8 mouse cellular contexts compared by ENCODE assay signal in genomic region chrX:103937333-103937732, GRCm38 (mm10). TPM values are rescaled to one million over a fixed set of nuclear protein-coding genes. Genes with fewer than 3 reads are reported as not detected.
DNase-seq lines count a peak whose midpoint lies in the region; ATAC-seq and TF ChIP-seq lines count a peak whose summit lies in the region.

No protein-coding gene starts in this region.

- ATAC-seq in lung, embryonic 14.5 days (ENCODE audit: insufficient read depth) = no peak
- ATAC-seq in midbrain, embryonic 11.5 days (ENCODE audit: low FRiP score) = no peak

- 13% methylated on average over 3 of the region's 3 CpGs for WGBS in lung, embryonic 14.5 days
- 23% methylated on average over 3 of the region's 3 CpGs for WGBS in lung, adult 2 months
- WGBS in midbrain, embryonic 11.5 days = 21% methylated on average over 3 of the region's 3 CpGs

- no peak overlapping the region for H3K4me2 ChIP-seq in lung, embryonic 14.5 days
- H3K4me2 ChIP-seq in midbrain, embryonic 11.5 days = no peak overlapping the region

- no peaks in the 10 kb centered on the region for H3K4me1 ChIP-seq in lung, embryonic 14.5 days (ENCODE audit: insufficient read depth)
- no peaks in the 10 kb centered on the region for H3K4me1 ChIP-seq in lung, adult 2 months (ENCODE audit: control insufficient read depth, insufficient read depth, low read length)
- H3K4me1 ChIP-seq in midbrain, embryonic 11.5 days (ENCODE audit: control insufficient read depth, insufficient read depth, low read length) = no peaks in the 10 kb centered on the region

- no peak overlapping the region for H3K4me3 ChIP-seq in gastrocnemius, adult 2 months
- H3K4me3 ChIP-seq in lung, embryonic 14.5 days (ENCODE audit: low read depth, low read length) = no peak overlapping the region
- H3K4me3 ChIP-seq in lung, adult 2 months (replicated peaks; ENCODE audit: extremely low read depth, low read depth, low read length) = no peak overlapping the region
- H3K4me3 ChIP-seq in midbrain, embryonic 11.5 days (ENCODE audit: low read depth, low read length) = no peak overlapping the region

- no peak overlapping the region for H3K27ac ChIP-seq in gastrocnemius, adult 2 months
- H3K27ac ChIP-seq in lung, embryonic 14.5 days (ENCODE audit: low read depth) = no peak overlapping the region
- no peak overlapping the region for H3K27ac ChIP-seq in midbrain, embryonic 11.5 days (ENCODE audit: low read depth, low read length)

- no peak for TF ChIP-seq POLR2A in lung, adult 2 months (IDR thresholded peaks at IDR 0.05; ENCODE audit: borderline replicate concordance, extremely low read depth, low read depth, low read length)

- H3K27me3 ChIP-seq in lung, embryonic 14.5 days (ENCODE audit: insufficient read depth, low read length) = no peaks in the 10 kb centered on the region
- peaks cover 20% of the 10 kb centered on the region for H3K27me3 ChIP-seq in midbrain, embryonic 11.5 days (ENCODE audit: control insufficient read depth, insufficient read depth, low read length)

- no peak for DNase-seq in gastrocnemius, adult 2 months
- no peak for DNase-seq in gastrocnemius, adult 8-10 months (ENCODE audit: low spot score in 2 of 2)
- peak; percentile 60 for DNase-seq in lung, embryonic 14.5 days
- no peak for DNase-seq in lung, adult 2 months
- peak; percentile 6 for DNase-seq in Muller cell, postnatal 12 days (ENCODE audit: inconsistent ontology term)
- DNase-seq in left cerebral cortex, postnatal 4 days = peak; percentile 1
- no peak for DNase-seq in testis, postnatal 10 days (ENCODE audit: low spot score)
- no peak for DNase-seq in midbrain, embryonic 11.5 days (ENCODE audit: low spot score, missing footprints)

- H3K9me3 ChIP-seq in lung, embryonic 14.5 days (ENCODE audit: low read depth, low read length) = no peaks in the 10 kb centered on the region
- no peaks in the 10 kb centered on the region for H3K9me3 ChIP-seq in midbrain, embryonic 11.5 days (ENCODE audit: control insufficient read depth, low read length)

- peak; percentile 64 for TF ChIP-seq CTCF in gastrocnemius, adult 2 months (IDR thresholded peaks at IDR 0.05)
- peak; percentile 46 for TF ChIP-seq CTCF in lung, embryonic 14.5 days (IDR thresholded peaks at IDR 0.05; ENCODE audit: low read depth)
- no peak for TF ChIP-seq CTCF in lung, adult 2 months (IDR thresholded peaks at IDR 0.05; ENCODE audit: insufficient read depth, low read length)

- no peaks in the 10 kb centered on the region for H3K36me3 ChIP-seq in lung, embryonic 14.5 days (ENCODE audit: insufficient read depth)
- H3K36me3 ChIP-seq in midbrain, embryonic 11.5 days (ENCODE audit: control insufficient read depth, insufficient read depth, low read length) = no peaks in the 10 kb centered on the region

- intact Hi-C loops in gastrocnemius, adult 2 months (cut with DNase I) = loop anchor here (10.0 kb wide), 2 partner anchors 313 to 453 kb away; no protein-coding TSS in a partner anchor
- intact Hi-C loops in left cerebral cortex, postnatal 4 days (cut with DNase I) = loop anchor here (10.0 kb wide), 1 partner anchor 243 kb away; no protein-coding TSS in a partner anchor

- H3K9ac ChIP-seq in lung, embryonic 14.5 days = no peak overlapping the region
- no peak overlapping the region for H3K9ac ChIP-seq in midbrain, embryonic 11.5 days (ENCODE audit: low read length)

RNA-seq across cellular contexts. Expression of gene Rlim, which starts 43.8 kb away (rescaled TPM):
- 10 to 100 TPM; 20.3 TPM for total RNA-seq in gastrocnemius, adult 2 months (2021)
- total RNA-seq in gastrocnemius, adult 8-10 months (2022) = 10 to 100 TPM; 19.6 to 22.6 (median 21.2) TPM
- 52.7 and 53.9 TPM in 2 replicates for polyA plus RNA-seq in lung, embryonic 14.5 days (2014; fragmentation: Nextera tagmentation; extraction: Ambion mirVana)
- 4.1 and 7.3 TPM in 2 replicates for polyA plus RNA-seq in lung, adult 2 months (2012; rRNA removed)
- total RNA-seq in left cerebral cortex, postnatal 4 days (2021) = 10 to 100 TPM; 49.9 to 55.1 TPM
- 37.7 and 43.1 TPM in 2 replicates for polyA plus RNA-seq in midbrain, embryonic 11.5 days (2014; fragmentation: Nextera tagmentation; extraction: Ambion mirVana)

Comparison
In these comparisons a context has a peak if more than half of its experiments do, and no peak if none do; other contexts are left out.
1. DNase-seq: peak in lung, embryonic 14.5 days (single experiment), Muller cell, postnatal 12 days (single experiment) and left cerebral cortex, postnatal 4 days (single experiment); none in gastrocnemius, adult 2 months (single experiment), gastrocnemius, adult 8-10 months (0 of 2), lung, adult 2 months (single experiment), testis, postnatal 10 days (single experiment) and midbrain, embryonic 11.5 days (single experiment).